Mouse (Mus musculus): ENCODE results near the gene Prima1.
A peak's percentile ranks its signal among the peaks of the same experiment; 100 is the strongest.

Gene Prima1

GRCm38 (mm10) chr12:103242083-103242581, at the start of gene Prima1:
TSS of gene Prima1 (minus strand) at chr12:103242150.
- DNase-seq, result peak; percentile 93

GRCm38 (mm10) chr12:103287276-103287675, 45.3 kb upstream of the Prima1 start:
- no peak for DNase-seq

- DNase-seq, result no peak
These were observed 41.5 kb upstream of the Prima1 start for GRCm38 (mm10) chr12:103283411-103283810.

- DNase-seq, result no peak
These were observed 41.0 kb upstream of the Prima1 start for GRCm38 (mm10) chr12:103282936-103283335.

GRCm38 (mm10) chr12:103281912-103282311, 40.0 kb upstream of the Prima1 start:
- DNase-seq, result no peak

GRCm38 (mm10) chr12:103281491-103281890, 39.5 kb upstream of the Prima1 start:
- DNase-seq, result no peak

- DNase-seq, result no peak
These were observed 34.5 kb upstream of the Prima1 start for GRCm38 (mm10) chr12:103276422-103276821.

- no peak for DNase-seq
These were observed 31.8 kb upstream of the Prima1 start for GRCm38 (mm10) chr12:103273732-103274131.

- DNase-seq, result no peak
These were observed 31.1 kb upstream of the Prima1 start for GRCm38 (mm10) chr12:103273051-103273450.

- no peak for DNase-seq
These were observed 30.2 kb upstream of the Prima1 start for GRCm38 (mm10) chr12:103272176-103272575.

GRCm38 (mm10) chr12:103266605-103267004, 24.7 kb upstream of the Prima1 start:
- no peak for DNase-seq

- DNase-seq, result no peak
These were observed 20.3 kb upstream of the Prima1 start for GRCm38 (mm10) chr12:103262017-103262865.

- no peak for DNase-seq
These were observed 11.0 kb upstream of the Prima1 start for GRCm38 (mm10) chr12:103252901-103253434.

- DNase-seq, result no peak
These were observed 9.2 kb upstream of the Prima1 start for GRCm38 (mm10) chr12:103251151-103251550.

- DNase-seq, result no peak
These were observed 8.4 kb upstream of the Prima1 start for GRCm38 (mm10) chr12:103250333-103250732.

GRCm38 (mm10) chr12:103243041-103243440, 1.1 kb upstream of the Prima1 start:
- peak; percentile 41 for DNase-seq

- DNase-seq, result peak; percentile 77
These were observed 658 bp upstream of the Prima1 start for GRCm38 (mm10) chr12:103242591-103243025.

- peak; percentile 69 for DNase-seq
These were observed 453 bp downstream of the Prima1 start for GRCm38 (mm10) chr12:103241311-103242082.

GRCm38 (mm10) chr12:103238924-103239460, 3.0 kb downstream of the Prima1 start:
- no peak for DNase-seq

- no peak for DNase-seq
These were observed 6.1 kb downstream of the Prima1 start for GRCm38 (mm10) chr12:103235856-103236255.

- DNase-seq, result no peak
These were observed 6.7 kb downstream of the Prima1 start for GRCm38 (mm10) chr12:103235251-103235650.

- DNase-seq, result no peak
These were observed 12.9 kb downstream of the Prima1 start for GRCm38 (mm10) chr12:103229058-103229457.

GRCm38 (mm10) chr12:103226121-103226520, 15.8 kb downstream of the Prima1 start:
- no peak for DNase-seq
